24 mouse cellular contexts compared by ENCODE assay signal in genomic region chr16:67425371-67425770, GRCm38 (mm10).
DNase-seq lines count a peak whose midpoint lies in the region; ATAC-seq lines count a peak whose summit lies in the region.
"Had no signal": no experiment of that assay in that cellular context is flagged by ENCODE, and none has a peak within 500 bp of the region (broad histone marks: within the 10 kb centered on the region; RNA-seq: fewer than 3 reads in every experiment).

No protein-coding gene starts in this region.

- no peaks in the 10 kb centered on the region for H3K27me3 ChIP-seq in midbrain, embryonic 13.5 days
- H3K27me3 ChIP-seq: CH12.LX; embryonic facial prominence, embryonic 15.5 days; heart, embryonic 15.5 days; intestine, embryonic 15.5 days had no signal

- no peak overlapping the region for H3K27ac ChIP-seq in midbrain, embryonic 13.5 days
- H3K27ac ChIP-seq: embryonic facial prominence, embryonic 15.5 days; forebrain, embryonic 10.5 days; heart, adult 2 months; heart, embryonic 15.5 days; hindbrain, embryonic 10.5 days; hindbrain, embryonic 14.5 days; intestine, embryonic 15.5 days had no signal

- no peaks in the 10 kb centered on the region for H3K4me1 ChIP-seq in midbrain, embryonic 13.5 days (replicated peaks)
- H3K4me1 ChIP-seq: embryonic facial prominence, embryonic 15.5 days; forebrain, embryonic 10.5 days; heart, embryonic 15.5 days; hindbrain, embryonic 10.5 days; intestine, embryonic 15.5 days had no signal

- 74% methylated on average over 1 of the region's 1 CpGs for WGBS in midbrain, embryonic 13.5 days

- no peak overlapping the region for H3K4me2 ChIP-seq in midbrain, embryonic 13.5 days (replicated peaks)
- H3K4me2 ChIP-seq: embryonic facial prominence, embryonic 15.5 days; heart, embryonic 11.5 days; heart, embryonic 15.5 days; hindbrain, embryonic 14.5 days; intestine, embryonic 15.5 days had no signal

- no peaks in the 10 kb centered on the region for H3K9me3 ChIP-seq in midbrain, embryonic 13.5 days
- H3K9me3 ChIP-seq: embryonic facial prominence, embryonic 15.5 days; forebrain, embryonic 10.5 days; heart, embryonic 15.5 days; hindbrain, embryonic 10.5 days; intestine, embryonic 15.5 days had no signal

- peak; percentile 35 for DNase-seq in cerebellum, adult 8-10 months
- DNase-seq in cerebellum, adult 11 months = no peak
- peak; percentile 63 for DNase-seq in brain, adult 2 months (ENCODE audit: low read depth, low spot score)
- peak; percentile 35 for DNase-seq in cerebellum, adult 9-11 months
- peak; percentile 36 to 54 for DNase-seq in cerebellum, postnatal 36 days
- DNase-seq: adrenal gland, postnatal 14 days; embryo, embryonic 11 days; gastrocnemius, postnatal 14 days; heart, adult 2 months; heart, postnatal 14 days; kidney, adult 18-20 months had no signal

- no peak overlapping the region for H3K4me3 ChIP-seq in midbrain, embryonic 13.5 days (replicated peaks)
- H3K4me3 ChIP-seq: embryonic facial prominence, embryonic 15.5 days; erythroblast, embryonic 14.5 days; forebrain, embryonic 10.5 days; heart, adult 2 months; heart, embryonic 15.5 days; hindbrain, embryonic 10.5 days; intestine, embryonic 15.5 days had no signal

- no peaks in the 10 kb centered on the region for H3K36me3 ChIP-seq in midbrain, embryonic 13.5 days
- H3K36me3 ChIP-seq: embryonic facial prominence, embryonic 15.5 days; forebrain, embryonic 10.5 days; heart, embryonic 15.5 days; hindbrain, embryonic 10.5 days; intestine, embryonic 15.5 days had no signal

- H3K9ac ChIP-seq in midbrain, embryonic 13.5 days (replicated peaks) = no peak overlapping the region
- H3K9ac ChIP-seq: embryonic facial prominence, embryonic 15.5 days; heart, embryonic 15.5 days; hindbrain, embryonic 14.5 days; intestine, embryonic 15.5 days had no signal

- no peak for ATAC-seq in midbrain, embryonic 13.5 days
- ATAC-seq: activated CD4-positive, CD25-positive, alpha-beta regulatory T cell, adult 4 months; forebrain, embryonic 16.5 days; intestine, embryonic 15.5 days; Patski had no signal
